Mouse (Mus musculus) cerebellum, adult (tissue): Measurements from ENCODE around the gene Gng13.
"Not testable (repeated sequence)": the region's sequence is repeated elsewhere in the genome, so short reads cannot be mapped to it uniquely, and the experiment has no call there.

Experiments used
- ATAC-seq: cut with Nextera tagmentation; 2 replicates; pipeline ENCODE4 v1.9.2; 2017; ENCODE audit warnings: mild to moderate bottlenecking, moderate library complexity, mixed read lengths; ENCODE audit not compliant: insufficient number of reproducible peaks, low FRiP score, low TSS enrichment

Gng13 gene

DNA sequence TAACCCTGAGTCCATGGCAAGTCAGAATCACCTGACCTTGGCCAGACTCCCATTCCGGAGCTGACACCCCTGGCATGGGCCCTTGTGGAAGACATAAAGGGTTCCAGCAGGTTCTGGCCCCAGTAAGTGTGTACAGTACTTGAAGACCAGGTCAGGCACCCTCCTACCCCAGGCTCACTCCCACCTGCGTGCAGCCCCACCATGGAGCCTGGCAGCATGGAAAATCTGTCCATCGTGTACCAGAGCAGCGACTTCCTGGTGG, 11.0 kb downstream of the Gng13 start:
- ATAC-seq: no peak

DNA sequence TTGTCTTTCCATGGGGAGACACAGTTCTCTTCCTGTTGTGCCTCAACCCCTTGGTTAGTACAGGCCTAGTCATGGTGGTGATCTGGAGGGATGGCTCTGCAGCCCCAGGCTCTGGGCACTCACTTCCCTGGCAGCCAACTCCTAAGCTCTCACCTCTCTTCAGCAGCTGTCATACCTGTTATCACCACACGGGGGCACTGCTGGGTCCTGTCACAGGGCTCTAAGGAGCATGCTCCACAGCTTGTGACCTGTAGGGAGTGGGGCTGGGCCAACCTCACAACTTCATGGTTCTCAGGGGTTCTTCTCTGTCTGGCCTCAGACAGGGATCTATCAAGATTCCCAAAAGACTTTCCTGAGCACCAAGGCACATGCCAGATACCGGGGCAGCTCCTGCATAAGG, 15.1 kb downstream of the Gng13 start:
- ATAC-seq: no peak

DNA sequence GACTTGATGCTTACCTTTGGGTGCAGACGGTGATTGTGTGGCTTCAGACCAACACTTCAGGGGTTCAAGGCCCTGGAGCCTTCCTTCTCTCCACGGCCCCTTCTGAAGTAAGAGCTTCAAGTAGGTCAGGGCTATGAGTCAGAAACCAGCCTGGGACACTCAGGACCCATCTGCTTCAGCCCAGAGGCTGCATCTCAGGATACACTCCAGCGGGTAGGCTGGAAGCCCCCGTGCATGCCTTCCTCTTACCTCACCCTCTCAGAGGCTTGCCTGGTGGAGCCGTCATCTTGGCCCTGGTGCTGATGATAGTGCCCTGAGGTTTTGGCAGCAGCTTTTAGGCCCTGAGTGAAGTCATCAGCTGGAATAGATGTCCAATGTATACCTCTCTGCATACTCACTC, 18.3 kb downstream of the Gng13 start:
- no peak for ATAC-seq

DNA sequence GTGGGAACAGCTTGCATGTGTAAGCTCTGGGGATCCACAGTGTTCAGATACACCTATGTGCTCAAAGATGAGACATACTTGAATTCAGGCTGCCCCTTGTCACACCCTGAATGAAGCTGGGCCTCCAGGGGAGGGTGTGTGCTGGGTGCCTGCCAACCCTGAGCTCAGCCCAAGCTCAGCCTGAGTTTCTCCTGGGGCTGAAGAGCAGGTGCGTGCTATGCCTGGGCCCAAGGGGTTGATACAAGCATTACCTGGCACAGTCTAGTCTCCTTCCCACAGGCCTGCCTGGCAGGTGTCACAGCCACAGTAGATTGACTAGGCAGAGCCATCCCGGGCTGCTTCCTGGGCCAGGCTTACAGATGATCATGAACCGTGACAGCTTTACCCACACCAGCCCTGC, 18.8 kb downstream of the Gng13 start, which contains the start of gene Mslnl:
TSS of gene Mslnl (plus strand) at position 298 of the 400 bp plus-strand sequence.
- ATAC-seq: no peak

DNA sequence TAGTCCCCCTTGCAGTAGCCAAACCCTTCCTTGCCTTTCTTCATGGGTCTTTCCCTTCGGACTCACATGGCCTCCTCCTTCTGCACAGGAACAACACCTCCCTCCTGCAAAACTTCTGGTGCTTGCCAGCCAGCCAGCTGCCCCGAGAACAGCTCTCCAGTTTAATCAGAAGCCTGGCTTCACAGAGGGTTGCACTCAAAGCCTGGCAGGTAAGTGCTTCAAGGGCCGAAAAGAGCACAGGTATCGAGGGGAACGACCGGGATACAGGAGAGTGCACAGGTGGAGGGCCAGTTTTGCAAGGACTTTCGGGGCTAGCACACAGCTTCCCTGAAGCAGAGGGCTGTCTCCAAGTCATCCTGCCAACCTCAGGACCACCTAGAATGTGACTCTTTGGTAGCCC, 21.9 kb downstream of the Gng13 start:
- no peak for ATAC-seq

DNA sequence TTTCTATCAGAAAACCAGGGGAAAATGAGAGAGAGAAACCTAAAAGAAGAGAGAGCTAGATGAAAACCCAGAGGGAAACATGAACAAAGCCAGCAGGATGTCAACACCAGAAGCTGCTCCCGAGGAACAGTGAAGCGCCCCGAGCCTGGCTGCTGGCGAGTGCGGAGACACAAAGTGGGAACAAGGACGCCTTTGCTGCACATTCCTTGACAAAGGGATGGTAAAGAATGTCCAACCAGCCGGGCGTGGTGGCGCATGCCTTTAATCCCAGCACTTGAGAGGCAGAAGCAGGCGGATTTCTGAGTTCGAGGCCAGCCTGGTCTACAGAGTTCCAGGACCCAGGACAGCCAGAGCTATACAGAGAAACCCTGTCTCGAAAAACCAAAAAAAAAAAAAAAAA, 24.5 kb downstream of the Gng13 start:
- ATAC-seq: not testable (repeated sequence)

DNA sequence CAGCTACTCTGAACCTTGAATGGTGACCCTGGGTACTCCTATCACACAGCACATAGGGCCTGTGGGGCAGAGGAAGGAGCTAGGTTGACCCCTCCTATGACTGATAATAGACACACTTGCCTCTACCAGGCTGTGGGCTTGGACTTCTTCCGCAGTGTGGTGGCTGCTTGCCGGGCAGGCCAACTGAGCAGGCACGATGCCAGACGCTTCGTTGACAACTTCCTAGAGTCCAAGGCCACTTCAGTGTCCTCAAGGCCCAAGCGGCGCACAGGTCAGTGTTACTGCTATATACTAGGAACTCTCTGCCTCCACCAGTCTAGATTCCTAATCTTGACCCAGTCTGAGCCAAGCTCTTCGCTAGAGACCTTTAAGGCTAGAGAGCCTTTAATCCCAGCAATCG, 26.9 kb downstream of the Gng13 start:
- no peak for ATAC-seq

DNA sequence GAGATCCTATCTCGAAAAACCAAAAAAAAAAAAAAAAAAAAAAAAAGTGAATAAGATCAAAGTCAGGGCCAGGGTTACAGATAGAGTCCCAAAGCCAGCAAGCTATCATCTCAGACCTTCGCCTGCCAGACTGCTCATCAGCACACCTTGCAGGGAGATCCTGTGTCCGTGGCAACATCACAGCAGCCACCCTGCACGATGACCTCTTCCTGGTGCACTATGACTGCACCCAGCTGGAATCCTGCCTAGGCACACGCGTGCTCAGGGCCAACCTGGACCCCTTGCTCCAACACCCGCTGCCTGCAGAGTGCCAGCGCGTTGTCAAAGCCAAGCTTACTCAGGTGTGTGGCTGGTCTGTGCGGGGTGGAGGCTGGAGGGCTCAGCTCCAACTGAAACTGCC, 27.3 kb downstream of the Gng13 start:
- ATAC-seq: no peak

DNA sequence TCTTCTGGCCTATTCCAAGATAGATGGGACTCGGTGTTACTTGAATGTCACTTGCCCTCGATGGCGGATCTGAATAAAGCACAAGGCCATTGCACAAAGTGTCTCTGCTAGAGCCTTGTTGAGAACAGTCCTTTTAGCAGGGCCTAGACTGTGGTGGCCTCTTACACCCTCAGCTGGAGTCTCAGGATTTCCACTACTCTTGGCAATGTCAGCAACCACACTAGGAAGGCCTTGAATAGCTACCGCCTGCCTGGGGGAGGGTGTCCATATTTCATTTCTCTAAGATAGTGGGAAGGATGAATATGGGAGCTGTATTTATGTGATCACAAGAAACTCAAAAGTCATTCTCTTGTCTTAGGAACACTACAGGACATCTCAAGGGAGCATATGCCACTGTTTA, 31.3 kb downstream of the Gng13 start:
- ATAC-seq: no peak

DNA sequence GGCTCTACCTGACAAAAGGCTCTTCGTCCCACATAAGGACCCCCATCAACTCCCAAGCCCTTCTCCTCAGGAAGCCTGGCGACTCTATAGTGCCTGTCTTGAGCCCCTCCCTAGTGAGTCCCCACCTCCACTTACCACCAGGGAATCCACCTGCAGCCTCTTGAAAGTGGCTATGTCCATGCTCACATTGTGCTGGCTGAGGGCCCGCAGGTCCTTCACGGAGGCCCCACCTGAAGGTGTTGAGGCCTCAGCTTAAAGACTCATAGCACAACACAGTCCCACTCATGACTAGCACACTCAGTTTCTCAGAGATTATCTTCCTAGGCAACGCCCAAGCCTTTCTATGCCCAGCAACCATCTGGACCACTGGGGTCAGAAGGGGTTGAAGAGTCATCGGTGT, 32.3 kb downstream of the Gng13 start:
- ATAC-seq: no peak

DNA sequence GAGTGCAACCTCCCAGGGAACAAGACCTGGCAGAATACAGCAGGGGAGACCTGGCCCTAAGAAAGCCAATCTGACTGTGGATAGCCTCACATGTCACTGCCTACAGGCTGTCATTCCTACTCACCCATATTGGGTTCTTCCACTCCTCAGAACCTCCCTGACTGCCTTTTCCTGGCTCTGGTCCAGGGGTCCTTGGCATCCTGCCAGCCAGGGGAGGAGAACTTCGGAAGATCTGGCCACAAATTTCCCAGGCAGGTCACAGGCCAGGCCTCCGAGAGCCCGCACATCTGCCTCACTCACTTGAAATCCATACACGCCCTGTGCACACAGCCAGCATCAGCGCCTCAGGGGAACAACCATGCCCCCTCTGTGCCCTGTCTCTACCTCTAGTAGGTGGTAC, 34.5 kb downstream of the Gng13 start:
- no peak for ATAC-seq

DNA sequence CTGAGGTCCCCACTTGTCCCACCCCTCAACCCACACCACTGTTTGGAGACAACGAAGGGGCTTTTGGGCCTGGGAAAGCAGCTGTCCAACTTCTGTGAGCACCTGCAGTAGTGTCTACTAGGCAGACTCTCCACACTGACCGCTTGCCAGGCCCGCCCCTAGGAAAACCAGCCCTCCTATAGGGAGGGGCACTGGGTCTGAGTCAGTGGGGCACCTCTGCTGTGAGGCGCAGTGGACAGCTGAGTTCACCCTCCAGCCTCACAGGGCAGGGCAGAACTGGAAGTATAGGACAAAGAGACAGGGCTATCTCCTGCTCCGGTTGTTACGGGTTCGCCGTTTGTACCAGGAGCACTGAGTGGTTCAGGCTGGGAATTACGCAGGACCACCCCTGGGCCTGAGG, 37.3 kb downstream of the Gng13 start, which contains the start of gene Msln:
TSS of gene Msln (minus strand) at position 138 of the 400 bp plus-strand sequence.
- no peak for ATAC-seq

DNA sequence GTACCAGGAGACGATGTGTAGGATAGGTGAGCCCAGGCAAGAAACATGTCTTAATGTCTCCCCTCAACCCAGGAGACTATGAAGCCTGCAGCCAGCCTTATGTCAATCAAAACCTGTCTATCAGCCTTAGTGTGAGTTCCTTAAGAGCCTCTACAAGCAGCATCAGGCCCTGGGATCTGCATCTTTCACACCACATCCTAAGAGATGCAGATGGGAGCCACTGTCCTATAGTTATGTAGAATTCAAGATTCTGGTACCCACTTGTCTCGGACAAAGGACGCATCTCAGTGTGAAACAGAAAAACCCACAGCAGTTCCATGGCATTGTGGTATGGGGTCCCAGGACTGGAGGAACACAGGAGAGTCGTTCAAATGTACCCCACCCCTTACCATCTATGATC, 38.1 kb downstream of the Gng13 start:
- ATAC-seq: no peak

DNA sequence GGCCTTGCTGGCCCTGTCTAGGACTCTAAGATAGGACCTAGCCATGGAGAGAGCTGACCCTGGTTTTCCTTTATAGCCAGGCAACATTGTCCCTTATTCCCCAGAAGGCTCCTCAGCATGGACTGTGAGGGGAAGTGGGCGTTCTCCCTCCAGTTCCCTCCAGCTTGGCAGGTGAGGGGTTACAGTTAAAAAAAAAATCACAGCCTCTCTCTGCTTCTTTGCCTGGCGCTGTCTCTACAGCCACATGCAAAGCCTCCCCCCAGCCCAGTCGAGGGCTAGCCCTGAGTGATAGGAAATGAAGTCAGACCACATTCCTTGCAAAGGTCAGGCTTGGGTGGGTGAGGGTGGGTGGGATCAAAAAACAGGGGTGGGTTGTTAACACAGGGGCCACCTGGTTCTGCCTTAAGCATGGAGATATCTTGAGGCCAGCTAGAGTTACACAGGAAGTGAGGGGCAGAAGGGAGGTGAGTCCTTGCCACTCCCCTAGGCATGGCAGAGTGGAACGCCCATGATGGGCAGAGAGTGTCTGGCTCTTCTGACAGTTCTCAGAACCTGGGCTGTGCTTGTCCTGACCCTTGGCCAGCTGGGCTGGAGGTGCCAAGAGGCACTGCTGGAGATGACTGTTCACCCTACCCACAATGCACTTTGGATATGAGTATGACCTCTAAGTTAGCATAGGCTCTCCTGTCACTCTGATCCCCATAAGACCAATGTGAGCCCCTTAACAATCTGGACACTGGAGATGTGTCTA, 38.8 kb downstream of the Gng13 start:
- ATAC-seq: no peak

DNA sequence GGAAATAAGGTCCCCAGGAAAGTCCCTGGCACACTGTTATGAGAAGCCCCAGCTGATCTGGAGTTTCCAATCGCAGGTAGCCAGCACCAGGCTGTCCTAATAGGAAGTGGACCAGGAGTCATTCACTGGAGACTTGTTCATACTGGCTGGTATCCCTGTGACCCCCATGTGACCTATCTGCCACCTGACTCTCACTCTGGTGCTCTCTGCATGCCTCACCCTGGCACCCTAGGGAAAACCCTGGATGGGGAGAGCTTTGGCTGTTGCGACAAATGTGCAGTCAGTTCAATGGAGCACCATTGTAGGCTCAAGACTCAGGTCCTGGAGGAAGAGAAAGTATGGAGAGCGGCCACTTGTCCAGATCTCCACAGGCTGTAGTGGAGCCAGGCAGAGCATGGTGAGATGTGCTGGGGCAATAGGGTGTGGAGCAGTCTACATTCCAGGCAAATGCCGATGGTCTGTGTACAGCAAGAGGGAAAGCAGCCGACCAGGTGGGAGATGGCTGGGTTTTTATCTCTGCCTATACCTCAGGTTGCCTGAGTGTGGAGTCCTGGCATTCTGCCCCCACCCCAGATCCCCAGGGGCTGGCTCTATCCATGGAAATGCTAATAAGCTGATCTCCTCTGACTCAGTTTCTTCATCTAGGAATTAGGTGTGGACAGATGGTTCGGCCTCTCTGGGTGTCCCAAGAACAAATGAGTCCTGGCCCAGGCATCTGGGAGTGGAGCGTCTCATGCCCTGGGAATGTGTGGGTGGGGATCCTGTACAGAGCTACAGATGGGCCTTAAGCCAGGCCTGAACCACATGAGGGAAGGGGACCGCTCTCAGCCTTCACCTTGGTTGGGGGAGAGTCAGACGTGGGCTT, 39.6 kb downstream of the Gng13 start:
- no peak for ATAC-seq

DNA sequence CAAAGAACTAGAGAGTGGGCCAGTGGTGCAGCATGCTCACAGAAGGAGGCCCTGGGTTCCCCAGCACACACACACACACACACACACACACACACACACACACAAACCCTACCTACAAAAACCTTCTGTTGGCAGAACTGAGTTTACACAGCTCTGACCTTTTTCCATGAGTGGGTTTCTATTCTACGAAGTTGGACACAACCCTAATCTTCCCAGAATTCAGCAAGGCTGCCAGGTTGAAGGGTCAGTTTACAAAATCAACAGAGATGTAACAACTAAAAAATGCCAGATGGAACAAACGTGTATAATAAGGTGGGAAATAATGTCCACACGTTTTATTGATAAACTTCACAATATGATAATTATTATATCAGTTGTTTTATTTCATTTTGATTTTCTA, 40.7 kb downstream of the Gng13 start:
- ATAC-seq: no peak

DNA sequence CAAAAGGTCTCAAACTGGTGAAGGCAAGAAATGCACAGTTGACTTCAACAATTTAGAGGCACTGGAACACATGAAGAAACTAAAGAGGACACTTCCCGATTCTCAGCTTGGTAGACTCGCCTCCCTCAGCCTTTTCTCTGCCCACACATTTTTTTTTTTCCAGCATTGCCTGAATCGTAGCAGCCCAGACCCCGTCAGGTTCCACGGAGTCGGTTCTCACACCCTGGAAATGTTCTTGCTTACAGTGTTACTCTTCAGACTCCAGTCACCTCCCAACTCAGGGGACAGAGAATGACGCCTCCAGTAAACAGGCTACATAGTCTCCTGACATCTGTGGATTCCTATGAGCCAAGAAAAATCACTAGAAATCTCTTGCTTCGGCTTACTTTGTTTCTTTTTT, 43.2 kb downstream of the Gng13 start:
- no peak for ATAC-seq

DNA sequence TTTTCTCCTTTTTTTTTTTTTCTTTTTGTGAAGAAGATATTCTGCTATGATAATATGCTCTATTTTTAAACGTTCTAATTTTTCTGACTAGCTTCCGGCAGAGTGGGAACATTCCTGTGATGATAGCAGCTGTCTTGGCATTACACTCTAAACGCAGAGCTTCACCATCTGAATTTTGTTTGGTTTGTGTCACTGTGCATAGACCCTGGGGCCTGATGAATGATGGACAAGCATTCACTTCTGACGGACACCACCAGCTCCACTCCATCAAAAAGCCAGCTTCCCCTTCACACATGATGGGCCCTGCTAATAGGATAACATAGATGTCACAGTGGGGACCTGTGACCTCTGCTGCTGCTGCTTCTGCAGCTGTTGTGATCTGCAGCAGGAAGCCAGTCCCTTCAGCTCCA, 44.6 kb downstream of the Gng13 start:
- no peak for ATAC-seq

DNA sequence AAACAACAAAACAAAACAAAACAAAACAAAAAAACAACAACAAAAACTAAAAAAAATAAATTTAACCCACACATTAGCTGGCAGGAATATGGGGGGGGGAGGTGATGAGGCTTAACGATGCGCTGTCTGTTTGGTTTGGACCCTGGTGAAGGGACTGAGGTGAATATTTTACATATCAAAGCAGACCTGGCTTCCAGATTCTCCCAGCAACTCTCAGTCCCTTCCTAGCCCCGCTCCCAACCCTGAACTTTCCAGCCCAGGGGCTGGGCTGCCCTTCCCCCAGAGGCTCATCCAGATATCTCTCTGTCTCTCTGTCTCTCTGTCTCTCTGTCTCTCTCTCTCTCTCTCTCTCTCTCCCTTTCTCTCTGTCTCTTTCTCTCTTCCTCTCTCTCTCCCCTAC, 45.6 kb downstream of the Gng13 start:
- no peak for ATAC-seq

DNA sequence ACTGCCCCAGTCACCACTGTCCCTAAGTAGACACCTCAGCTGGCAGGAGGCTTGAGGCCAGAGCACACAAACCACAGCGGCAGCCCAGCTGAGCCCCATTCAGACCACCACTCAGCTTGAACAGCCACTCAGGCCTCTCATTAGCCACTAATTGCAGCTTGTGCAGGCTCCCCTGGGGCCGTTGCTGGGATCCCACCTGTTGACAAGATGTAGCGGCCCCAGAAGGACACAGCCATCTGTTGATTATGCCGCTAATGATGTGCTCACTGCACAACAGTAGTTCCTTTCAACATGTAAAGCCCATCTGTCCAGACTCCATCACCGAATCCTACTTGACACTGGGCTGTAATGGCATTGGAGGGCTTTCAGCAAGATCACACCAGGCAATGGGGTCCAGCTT, 48.9 kb downstream of the Gng13 start:
- no peak for ATAC-seq
